Mouse (Mus musculus): ENCODE data around the gene S100a10.

The S100a10 gene

GRCm38 (mm10) chr3:93580946-93581345 is 26.1 kb downstream of the S100a10 start:
- peak; percentile 3 for DNase-seq

- DNase-seq = no peak
Observed at GRCm38 (mm10) chr3:93581687-93582086, 26.8 kb downstream of the S100a10 start.

GRCm38 (mm10) chr3:93583056-93583455 is 28.2 kb downstream of the S100a10 start:
- no peak for DNase-seq

- DNase-seq = no peak
Observed at GRCm38 (mm10) chr3:93589629-93590028, 34.7 kb downstream of the S100a10 start.

- DNase-seq = no peak
Observed at GRCm38 (mm10) chr3:93590256-93590655, 35.4 kb downstream of the S100a10 start.

GRCm38 (mm10) chr3:93592100-93592499 is 37.2 kb downstream of the S100a10 start:
- no peak for DNase-seq

GRCm38 (mm10) chr3:93592976-93593375 is 38.1 kb downstream of the S100a10 start:
- no peak for DNase-seq

GRCm38 (mm10) chr3:93593512-93593911 is 38.6 kb downstream of the S100a10 start:
- DNase-seq = peak; percentile 72

GRCm38 (mm10) chr3:93596632-93597031 is 41.8 kb downstream of the S100a10 start:
- DNase-seq = no peak

GRCm38 (mm10) chr3:93597221-93597913 is 42.5 kb downstream of the S100a10 start:
- DNase-seq = peak; percentile 85

GRCm38 (mm10) chr3:93597970-93598369 is 43.1 kb downstream of the S100a10 start:
- no peak for DNase-seq

GRCm38 (mm10) chr3:93600206-93600605 is 45.3 kb downstream of the S100a10 start:
- no peak for DNase-seq

- DNase-seq = no peak
Observed at GRCm38 (mm10) chr3:93601903-93602302, 47.0 kb downstream of the S100a10 start.

GRCm38 (mm10) chr3:93608970-93609369 is 54.1 kb downstream of the S100a10 start:
- DNase-seq = peak; percentile 24
